Mouse (Mus musculus): ENCODE results near the gene Ccdc148.

Ccdc148 gene

DNA sequence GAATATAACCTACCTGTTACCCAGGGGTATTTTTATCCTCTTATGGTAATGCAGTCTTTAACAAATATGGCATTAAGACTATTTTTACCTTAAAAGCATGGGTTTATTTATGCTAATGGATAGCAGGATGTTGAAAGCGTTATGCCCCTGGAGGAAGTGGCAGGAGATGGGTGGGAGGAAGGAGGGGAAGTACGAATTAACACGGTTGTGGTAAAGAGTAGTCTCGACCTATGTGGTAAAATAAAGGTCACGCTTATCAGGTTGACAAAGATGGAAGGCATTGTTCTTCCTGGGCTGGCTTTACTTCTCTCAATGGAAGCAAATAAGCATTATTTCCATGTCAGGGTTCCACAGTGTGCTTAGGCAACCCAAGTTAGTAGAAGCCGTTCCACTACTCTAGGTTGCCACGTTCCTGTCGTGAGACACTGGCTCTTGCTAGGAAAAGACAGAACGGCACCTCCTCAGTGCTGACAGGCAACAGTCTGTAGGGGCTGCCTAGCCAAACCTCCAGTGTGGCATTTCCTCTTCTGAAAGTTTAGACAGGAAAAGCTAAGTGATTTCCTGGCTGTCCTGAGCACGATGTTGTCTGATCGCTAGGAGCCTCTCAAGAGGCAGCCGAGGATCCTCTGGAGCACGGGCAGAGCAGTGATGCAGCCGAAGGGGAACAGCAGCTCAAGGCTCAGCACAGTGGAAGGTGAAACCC lies 253.5 kb downstream of the Ccdc148 start:
- DNase-seq, result no peak

DNA sequence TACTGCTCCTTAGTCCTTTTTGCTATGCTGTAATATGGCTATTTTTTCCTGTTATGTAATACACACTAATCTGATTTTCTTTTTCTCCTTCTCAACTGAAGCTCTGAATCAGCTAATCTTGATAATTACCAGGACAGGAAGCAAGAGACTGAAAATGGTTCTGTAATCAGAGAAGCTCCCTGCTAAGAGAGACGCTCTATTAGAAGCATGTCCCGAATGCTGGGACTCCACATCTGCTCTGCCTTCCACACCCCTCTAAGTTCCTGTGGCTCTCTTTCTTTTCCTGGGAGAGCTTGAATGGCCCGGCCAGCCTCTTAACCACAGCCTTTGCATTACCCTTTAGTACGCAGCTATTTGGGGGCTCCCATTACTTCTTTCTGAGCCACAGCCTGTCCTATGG lies 255.4 kb downstream of the Ccdc148 start:
- no peak for DNase-seq

DNA sequence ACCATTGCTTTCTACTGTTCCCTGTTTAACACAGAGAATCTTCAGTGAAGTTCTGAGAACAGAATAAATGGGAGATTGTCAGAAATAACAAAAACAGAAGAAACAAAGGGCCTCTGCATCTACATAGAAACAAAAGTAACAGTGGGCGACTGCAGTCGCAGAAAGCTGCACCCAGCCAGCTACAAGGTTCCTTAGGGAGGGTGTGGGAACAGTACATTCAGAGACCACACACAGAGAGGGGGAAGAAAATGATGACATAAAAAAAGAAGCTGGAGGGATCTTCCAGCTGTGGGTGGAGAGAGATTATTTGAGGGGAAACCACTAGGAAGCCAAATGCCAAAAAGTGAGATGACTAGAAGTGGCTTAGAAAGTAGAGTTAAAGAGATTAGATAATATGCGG lies 280.6 kb downstream of the Ccdc148 start:
- DNase-seq, result no peak

DNA sequence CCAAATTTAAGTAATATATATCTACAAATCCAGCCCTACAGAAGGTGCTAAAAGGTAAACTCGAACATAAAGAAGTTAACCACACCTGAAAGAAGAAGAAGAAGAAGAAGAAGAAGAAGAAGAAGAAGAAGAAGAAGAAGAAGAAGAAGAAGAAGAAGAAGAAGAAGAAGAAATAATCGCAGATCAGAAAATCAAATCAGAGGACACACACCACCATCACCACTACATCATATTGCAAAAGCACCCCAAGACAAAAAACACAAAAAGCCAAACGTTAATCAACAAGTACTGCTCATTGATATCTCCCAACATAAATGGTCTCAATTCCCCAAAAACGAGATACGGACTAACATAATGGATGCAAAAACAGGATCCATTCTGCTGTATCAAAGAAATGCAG lies 301.3 kb downstream of the Ccdc148 start, which contains the start of gene Gm11099:
Gm11099 (plus strand) TSS at position 301 of the 400 bp plus-strand sequence.
- DNase-seq, result no peak

DNA sequence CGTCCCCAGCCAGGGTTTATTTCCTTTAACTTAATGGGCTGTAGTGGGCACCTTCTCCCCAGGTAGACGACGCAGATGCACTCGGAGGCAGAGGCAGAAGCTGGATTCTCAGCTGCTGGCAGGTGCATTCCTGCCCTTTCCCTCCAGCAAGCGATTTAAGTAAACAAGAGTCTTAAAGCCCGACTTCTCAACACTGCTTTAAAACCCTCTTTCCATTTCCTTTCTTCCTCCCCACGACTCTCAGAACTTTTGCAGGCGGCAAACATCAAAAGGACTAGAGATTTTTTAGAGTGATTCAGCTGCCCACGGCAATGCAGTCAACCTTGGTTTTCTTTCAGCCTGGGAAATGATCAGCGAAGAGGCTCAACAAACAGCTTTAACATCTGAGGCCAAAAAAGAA lies 316.0 kb downstream of the Ccdc148 start:
- DNase-seq, result no peak

DNA sequence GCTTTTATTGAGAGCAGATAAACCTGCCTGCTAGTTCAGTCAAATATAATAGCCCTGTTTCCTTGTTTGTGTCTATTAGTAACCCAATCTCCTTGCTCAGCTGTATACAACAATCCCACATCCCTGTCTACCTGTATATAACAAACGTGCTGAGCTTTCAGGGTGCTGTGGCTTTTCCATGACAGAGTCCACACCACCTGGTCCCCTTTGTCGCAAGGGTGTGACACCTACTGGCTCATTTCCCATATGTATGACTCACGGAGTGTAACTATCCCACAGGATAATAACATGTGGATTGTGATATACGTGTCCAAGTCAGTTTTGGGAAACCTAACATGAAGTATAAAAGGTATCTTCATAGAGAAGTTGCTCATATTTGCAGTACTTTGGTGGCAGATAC lies 318.0 kb downstream of the Ccdc148 start:
- no peak for DNase-seq

DNA sequence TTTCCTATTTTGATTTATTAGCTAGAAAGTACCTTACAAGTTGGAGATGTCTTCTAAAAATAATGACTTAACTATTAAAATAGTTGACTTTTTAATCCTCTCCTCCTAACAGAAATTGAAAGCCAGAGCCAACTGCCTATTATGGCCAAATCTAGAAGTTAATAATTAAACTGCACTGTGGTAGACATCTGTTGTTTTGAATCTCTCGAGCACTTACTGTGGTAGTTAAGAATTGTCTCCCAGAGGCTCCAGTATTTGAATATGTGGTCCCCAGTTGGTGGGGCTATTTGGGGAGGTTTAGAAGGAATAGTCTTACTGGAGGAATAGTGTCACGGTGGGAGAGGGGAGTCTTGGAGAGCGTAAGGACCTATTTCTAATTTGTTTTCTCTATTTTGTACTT lies 319.5 kb downstream of the Ccdc148 start:
- peak; percentile 42 to 84 for DNase-seq

DNA sequence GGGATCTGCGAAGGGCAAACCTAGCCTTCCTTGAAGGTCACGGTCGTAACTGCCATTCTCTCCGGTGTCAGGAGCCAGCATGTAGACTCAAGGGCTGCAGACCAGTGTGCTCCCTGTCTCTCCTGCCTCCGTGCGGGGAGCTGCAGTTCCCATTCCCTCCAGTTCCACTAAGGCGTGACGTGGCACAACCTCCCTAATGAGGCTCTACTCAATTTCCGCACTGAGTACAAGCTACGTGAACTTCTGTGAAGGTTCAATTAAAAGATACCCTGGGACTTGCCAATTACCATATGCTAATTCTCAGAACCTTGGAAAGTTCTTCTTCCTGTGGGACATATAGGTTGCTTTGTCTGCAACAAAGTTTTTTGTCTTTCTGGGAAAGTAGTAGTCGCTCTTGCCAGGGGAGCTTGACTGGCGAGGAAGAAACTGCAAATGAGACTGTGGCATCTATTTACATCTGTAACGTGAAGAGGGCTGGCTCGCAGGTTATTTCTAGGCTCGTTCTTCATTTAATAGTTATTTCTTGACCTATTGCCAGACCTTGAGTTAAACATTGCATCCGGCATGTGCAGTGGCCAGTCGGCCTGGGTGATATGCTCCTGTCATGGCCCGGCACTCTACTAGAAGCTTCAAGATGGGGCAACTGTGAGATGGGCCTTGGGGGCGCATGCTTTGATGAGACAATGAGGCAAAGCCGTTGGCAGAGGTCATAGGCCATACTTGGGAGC lies 328.1 kb downstream of the Ccdc148 start:
- peak; percentile 65 to 74 for DNase-seq

DNA sequence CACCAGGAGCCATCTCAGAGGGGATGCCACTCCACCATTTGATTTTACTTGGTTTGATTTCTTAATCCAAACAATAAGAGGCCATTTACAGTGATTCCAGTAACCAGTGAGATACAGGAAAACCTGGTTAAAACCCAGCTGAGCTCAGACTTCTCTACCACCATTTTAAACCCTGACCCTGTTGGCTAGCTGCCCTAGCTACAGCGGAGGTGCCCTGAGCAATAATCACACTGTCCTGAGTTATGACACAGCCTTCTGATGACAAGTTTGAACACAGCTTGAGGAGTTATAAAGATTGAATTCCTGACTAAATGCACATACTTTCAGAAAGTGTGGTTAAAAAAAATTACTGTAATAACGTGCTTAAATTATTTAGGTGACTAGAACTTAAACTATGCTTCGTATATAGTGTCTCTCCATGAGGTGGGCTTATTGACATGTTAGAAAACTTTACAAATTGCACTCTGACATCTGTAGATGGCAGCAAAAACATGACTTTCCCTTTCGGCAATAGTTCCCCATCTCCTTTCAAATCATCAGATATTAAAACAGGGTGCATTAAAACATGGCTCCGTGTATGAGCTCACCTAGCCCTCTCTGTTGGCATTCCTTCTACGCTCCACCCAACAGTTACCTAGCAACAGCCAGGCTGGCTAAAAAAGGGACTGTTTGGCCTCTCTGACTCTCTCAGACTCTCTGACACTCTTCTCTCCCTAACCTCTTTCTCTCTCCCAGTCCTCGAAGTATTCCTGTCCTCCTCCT lies 330.3 kb downstream of the Ccdc148 start:
- peak; percentile 62 to 76 for DNase-seq

DNA sequence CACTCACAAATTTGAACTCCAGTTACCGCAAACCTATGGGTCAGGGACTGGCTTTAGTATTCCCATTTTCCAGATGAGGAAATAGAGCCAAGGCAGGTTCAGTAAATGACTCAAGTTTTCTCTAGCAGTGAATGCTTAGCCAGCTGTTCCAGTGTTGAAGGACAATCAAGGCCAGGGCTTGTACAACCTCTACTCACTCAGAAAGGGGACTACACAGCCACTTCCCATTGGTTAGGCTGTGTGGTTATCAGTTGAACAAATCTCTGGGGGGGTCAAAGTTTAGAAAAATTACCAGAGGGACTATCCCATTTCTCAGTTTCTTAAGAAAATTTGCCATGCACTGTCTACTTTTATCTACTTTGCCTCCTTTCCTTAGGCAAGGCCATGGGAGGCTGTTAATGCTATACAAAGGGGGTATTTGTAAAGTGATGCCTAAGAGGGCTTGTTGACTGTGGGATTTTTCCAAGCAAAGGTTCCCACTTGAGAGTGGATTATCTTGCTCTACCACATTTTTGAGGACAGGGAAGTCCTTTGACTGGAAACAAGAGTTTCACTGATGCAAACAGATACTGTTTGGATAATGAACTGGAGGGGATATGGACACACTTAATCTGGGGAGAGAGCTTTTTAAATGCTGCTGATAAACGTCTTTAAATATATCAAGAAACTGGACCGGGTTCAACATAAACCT lies 331.4 kb downstream of the Ccdc148 start:
- DNase-seq, result no peak

DNA sequence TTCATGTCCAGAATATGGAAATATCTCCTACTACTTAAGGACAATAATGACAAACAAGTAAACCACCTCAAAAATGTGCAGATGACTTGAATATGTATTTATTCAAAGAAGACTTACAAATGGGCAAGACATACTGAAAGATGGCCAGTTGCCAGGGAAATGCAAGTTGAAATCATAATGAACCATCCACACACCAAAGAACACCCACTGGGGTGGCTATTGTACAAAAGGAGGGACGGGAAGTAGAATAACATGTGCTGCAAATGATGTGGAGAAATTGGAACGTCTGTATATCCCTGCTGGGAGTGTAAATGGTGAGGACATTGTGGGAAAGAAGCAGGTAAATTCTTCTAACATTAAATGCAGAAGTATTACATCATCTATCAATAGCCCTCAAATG lies 347.5 kb downstream of the Ccdc148 start:
- no peak for DNase-seq

DNA sequence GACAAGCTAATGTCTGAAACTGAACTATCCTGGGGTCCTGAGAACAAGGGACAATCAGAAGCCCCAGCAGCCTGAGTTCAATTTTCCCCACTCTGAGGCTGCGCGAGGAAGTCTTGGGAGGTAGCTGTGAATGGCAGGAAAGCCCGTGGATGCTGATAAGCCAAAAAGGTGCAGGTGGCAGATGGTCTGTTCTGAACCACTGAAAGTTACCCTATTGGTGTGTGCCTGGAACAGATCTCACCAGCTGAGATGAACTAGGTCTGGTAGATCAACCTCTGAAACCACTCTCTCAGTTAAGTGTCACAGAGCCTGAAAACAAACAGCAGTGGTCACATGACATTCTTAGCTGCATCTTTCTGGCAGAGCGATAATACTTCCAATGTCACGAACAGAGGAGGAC lies 360.9 kb downstream of the Ccdc148 start:
- no peak for DNase-seq

DNA sequence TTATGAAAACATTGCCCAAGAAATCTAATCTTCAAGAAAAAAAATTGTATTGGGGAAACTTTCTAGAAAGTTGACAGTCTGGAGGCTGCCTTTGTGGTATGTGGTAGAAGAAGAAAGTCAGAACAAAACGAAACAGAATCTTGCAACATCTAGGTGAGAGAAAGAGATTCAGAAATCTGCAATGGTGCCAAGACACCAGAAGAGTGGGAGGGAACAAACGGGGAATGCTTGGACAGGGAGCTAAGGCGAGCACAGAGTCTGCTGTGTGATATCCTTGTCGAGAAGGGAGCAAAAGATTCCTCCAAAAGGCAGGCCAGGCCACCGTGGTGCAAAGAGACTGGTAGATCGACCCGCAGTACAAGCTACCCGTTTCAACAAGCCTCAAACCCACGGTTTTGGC lies 361.4 kb downstream of the Ccdc148 start:
- no peak for DNase-seq

DNA sequence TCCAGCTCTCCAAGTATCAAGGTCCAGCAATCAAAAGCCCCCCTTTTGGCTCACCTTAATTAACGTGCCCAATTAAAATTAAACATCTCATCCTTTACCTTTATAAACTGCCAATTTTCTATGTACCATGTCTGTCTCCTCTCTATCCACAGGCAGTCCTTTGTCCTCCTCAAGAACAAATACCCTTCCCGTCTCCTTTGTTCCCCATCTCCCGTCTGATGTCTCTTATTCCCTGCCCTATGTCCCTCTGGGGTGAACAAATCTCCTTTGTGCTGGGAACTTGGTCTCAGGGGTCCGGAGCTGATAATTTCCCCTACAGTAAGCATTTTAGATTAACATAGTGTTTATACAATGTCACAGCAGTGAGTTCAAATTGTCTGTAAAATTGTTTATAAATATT lies 363.0 kb downstream of the Ccdc148 start:
- DNase-seq, result no peak

DNA sequence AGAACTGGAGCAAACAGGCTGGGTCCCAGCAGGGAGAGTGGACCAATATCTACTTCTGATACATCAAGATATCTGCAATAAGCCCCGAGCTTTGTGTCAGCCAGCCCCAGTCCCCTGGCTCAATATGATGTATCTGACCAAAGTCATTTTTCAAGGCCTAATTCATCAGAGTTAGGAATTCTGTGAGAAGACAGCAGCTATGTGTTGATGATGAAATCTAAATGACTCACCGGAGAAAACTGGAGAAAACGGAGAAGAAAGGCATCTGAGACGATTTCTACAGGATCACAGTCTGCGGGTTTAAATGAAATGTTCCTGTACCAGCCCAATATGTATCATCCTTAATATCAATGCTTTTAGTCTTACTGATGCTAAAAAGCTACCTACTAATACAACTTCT lies 365.1 kb downstream of the Ccdc148 start:
- no peak for DNase-seq

DNA sequence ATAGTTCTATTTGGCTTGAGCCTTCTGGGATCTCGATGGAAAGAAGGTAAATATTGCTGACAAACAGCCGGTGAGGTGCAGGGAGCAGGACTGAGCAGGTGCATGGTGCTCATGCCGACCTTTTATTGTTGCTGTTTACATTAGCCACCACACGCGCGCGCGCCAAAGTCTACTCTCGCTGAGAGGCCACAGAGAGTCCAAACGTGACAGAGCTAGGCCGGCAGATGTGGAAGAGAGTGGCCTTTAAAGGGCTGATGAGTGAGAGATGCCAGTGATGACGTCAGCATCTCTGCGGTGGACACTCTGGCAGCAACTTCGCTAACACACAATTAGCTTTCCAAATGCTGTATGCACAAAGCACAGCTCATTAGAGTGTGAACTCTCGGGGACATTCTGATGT lies 366.0 kb downstream of the Ccdc148 start:
- DNase-seq, result no peak

DNA sequence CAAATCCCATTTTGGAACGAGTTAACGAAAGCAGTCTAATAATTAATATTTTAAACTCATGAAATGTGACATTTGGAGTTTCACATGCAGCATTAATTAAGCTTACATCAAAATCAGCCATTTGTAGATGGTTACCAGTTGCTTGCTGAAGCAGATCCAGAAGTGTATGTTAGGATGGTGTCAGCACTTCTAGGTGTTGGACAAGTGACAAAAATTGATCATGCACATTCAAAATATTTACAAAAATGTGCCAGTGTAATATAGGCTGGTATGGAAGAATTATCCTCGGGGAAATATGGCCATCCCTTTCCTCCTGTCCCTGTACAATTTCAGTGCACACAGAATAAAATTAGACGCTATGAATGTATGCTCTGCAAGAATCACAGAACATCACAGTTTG lies 370.1 kb downstream of the Ccdc148 start:
- no peak for DNase-seq

DNA sequence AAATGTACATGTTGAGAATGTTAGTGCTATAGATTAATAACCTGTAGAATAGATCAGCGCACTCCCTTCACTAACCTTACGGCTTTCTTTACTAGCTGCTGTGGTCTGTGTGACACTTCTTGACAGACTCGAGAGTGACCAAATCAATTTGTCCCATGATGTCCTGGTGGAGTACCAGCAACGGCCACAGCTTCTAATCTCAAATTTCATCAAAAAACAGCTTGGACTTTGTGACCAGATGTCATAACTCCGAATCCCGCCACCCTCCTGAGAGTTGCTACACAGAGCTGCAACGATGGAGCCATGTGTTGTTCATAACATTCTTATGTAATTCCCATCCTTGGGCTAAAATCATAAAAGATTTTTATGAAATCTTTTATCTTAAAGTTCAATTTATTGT lies 370.5 kb downstream of the Ccdc148 start:
- no peak for DNase-seq

DNA sequence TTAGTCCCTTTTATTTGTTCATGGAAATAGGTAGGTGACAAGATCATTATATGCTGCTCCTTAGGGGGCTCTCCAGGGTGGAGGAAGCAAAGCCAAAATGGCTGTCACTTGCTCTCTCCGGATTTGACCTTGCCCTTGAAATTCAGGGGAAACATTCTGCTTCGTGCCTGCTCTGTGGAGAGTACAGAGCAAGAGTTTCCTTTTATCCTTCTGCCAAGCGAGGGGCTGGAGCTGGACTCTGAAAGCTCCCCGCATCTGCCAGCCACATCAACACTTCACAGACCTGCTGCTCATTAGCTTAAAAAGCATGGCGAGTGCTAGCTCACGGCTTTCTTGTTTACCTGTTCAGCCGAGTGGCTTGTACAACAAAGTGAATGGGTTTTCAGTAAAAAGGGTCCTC lies 373.1 kb downstream of the Ccdc148 start:
- DNase-seq, result no peak

DNA sequence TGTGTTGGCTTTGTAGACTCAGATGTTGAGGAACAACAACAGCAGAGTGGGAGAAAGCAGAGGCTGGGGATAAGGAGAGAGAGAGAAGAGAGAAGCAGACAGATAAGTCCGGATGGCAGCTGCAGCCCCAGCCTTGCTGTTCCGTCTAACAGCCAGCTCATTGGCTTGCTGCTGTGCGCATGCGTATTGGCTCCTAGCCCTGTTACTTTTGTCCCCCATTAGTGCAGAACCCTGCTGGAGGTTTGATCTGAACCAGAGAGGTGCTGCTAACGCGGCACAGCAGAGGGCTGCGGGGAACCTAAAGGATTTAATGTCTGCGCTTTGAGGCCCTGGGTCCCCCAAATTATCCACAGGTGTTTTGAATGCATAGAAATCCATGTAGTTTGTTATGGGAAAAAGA lies 373.8 kb downstream of the Ccdc148 start:
- DNase-seq, result no peak

DNA sequence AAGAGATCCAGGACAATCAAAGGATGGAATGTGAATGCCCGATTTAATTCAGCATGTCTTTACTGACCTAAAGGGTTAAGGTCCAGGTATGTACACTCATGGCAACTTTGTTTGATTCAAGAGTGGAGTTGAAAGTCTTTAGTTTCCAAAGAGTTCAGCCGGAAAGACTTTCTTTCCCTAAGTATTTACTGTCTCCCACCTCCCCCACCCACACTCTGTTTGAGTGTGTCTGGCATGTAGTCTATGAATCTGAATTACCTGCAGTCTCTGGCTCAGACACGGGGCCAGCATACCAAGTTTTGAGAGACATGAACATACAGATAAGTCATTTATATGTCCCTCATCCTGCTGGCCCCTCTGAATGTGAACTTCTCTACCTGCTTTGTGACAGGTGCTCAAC lies 374.3 kb downstream of the Ccdc148 start:
- DNase-seq, result no peak

DNA sequence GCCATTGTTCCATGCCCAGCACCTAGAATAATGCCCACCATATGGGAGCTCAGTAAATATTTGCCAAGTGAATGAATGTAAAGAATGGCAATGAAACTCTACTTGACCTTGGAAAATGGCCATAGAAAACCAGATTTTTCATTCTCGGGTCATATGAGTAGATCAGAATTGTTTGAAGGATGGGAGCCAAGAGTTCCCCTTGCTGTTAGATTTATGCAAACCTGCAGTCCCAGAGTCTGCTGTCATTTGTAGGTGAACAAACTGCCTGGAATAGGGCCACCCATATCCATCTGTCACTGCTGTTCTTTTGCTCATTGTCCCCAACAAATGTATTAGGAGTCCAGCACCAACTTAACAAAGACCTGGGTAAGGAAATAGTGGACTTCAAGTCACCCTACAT lies 377.0 kb downstream of the Ccdc148 start:
- DNase-seq, result no peak

DNA sequence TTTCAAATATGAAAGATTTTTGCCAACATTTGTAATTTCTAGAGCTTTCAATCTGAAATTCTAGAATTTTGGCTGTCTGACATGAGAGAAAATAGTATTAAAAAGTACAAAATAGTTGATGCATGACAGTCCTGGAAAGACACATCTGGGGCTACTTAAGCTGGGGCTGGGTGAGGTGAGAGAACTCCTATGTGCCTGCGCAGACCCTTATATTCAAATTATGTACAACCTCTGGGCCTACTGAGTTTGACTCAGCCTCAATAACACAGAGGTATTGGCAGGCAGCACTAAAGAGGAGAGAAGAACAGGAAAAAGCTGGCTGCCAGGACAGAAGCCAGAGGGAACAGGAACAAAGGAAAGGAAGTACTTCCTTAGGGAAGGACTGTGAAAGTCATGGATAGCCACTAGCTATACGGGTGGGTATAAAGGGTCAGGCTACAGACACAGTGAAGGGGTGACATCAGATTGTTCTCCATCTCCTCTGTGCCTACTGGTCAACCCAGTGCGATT lies 381.4 kb downstream of the Ccdc148 start:
- no peak for DNase-seq

Data from kidney, adult 8-10 months (tissue).